Mouse (Mus musculus): Measurements from ENCODE around the gene Tmem206. TPM values are rescaled to one million over a fixed set of nuclear protein-coding genes. Genes with fewer than 3 reads are reported as not detected.

The Tmem206 gene
- total RNA-seq, 2 experiments from 2014 or later = 1.2 to 1.4 TPM

GRCm38 (mm10) chr1:191295784-191296183, 29.9 kb upstream of the Tmem206 start:
- Histone ChIP-seq H3K4me3 (no peak overlapping the region), H3K27ac (peak overlapping the region; percentile 50; the same call in 1 of the 2 replicates)
- intact Hi-C loops (cut with DNase I) = no loop called here
- TF ChIP-seq CTCF (IDR thresholded peaks at IDR 0.05) = no peak
- DNase-seq = no peak

GRCm38 (mm10) chr1:191296445-191296844, 29.3 kb upstream of the Tmem206 start:
- intact Hi-C loops (cut with DNase I) = no loop called here
- peak; percentile 72 for DNase-seq
- H3K27ac ChIP-seq = peak overlapping the region; percentile 50
- TF ChIP-seq CTCF (IDR thresholded peaks at IDR 0.05) = no peak
- peak overlapping the region; percentile 17; the same call in 1 of the 2 replicates for H3K4me3 ChIP-seq

GRCm38 (mm10) chr1:191298304-191298703, 27.4 kb upstream of the Tmem206 start:
- no peak for TF ChIP-seq CTCF (IDR thresholded peaks at IDR 0.05)
- intact Hi-C loops (cut with DNase I) = no loop called here
- Histone ChIP-seq H3K4me3 (no peak overlapping the region), H3K27ac (peak overlapping the region; percentile 89)
- no peak for DNase-seq

- TF ChIP-seq CTCF (IDR thresholded peaks at IDR 0.05) = peak; percentile 69
- intact Hi-C loops (cut with DNase I) = no loop called here
- Histone ChIP-seq H3K27ac (peak overlapping the region; percentile 89), H3K4me3 (peak overlapping the region; percentile 33)
- DNase-seq = peak; percentile 72
Measured at GRCm38 (mm10) chr1:191299215-191299942, 26.3 kb upstream of the Tmem206 start.

- no peak for TF ChIP-seq CTCF (IDR thresholded peaks at IDR 0.05)
- peak overlapping the region; percentile 82 for H3K27ac ChIP-seq
- no peak overlapping the region for H3K4me3 ChIP-seq
- intact Hi-C loops (cut with DNase I) = no loop called here
- DNase-seq = peak; percentile 63
Measured at GRCm38 (mm10) chr1:191301903-191302302, 23.8 kb upstream of the Tmem206 start.

- no peak for TF ChIP-seq CTCF (IDR thresholded peaks at IDR 0.05)
- DNase-seq = no peak
- H3K4me3 ChIP-seq = no peak overlapping the region
- intact Hi-C loops (cut with DNase I) = no loop called here
- H3K27ac ChIP-seq = no peak overlapping the region
Measured at GRCm38 (mm10) chr1:191303736-191304135, 22.0 kb upstream of the Tmem206 start.

- intact Hi-C loops (cut with DNase I) = no loop called here
- DNase-seq = no peak
- Histone ChIP-seq H3K27ac (no peak overlapping the region), H3K4me3 (no peak overlapping the region)
- TF ChIP-seq CTCF (IDR thresholded peaks at IDR 0.05) = no peak
Measured at GRCm38 (mm10) chr1:191304216-191304615, 21.5 kb upstream of the Tmem206 start.

GRCm38 (mm10) chr1:191305610-191306009, 20.1 kb upstream of the Tmem206 start:
- H3K27ac ChIP-seq = no peak overlapping the region
- TF ChIP-seq CTCF (IDR thresholded peaks at IDR 0.05) = peak; percentile 41
- intact Hi-C loops (cut with DNase I) = no loop called here

GRCm38 (mm10) chr1:191306316-191306715, 19.4 kb upstream of the Tmem206 start:
- no peak for TF ChIP-seq CTCF (IDR thresholded peaks at IDR 0.05)
- intact Hi-C loops (cut with DNase I) = no loop called here
- no peak for DNase-seq
- Histone ChIP-seq H3K27ac (no peak overlapping the region), H3K4me3 (no peak overlapping the region)

More at GRCm38 (mm10) chr1:191305610-191306009, 20.1 kb upstream of the Tmem206 start:
- H3K4me3 ChIP-seq = no peak overlapping the region
- DNase-seq = no peak

GRCm38 (mm10) chr1:191307766-191308455, 17.8 kb upstream of the Tmem206 start:
- TF ChIP-seq CTCF (IDR thresholded peaks at IDR 0.05) = peak; percentile 52
- intact Hi-C loops (cut with DNase I) = no loop called here
- no peak overlapping the region for H3K4me3 ChIP-seq
- no peak for DNase-seq
- no peak overlapping the region for H3K27ac ChIP-seq

- H3K27ac ChIP-seq = peak overlapping the region; percentile 92
- intact Hi-C loops (cut with DNase I) = loop anchor here (5.0 kb wide), 2 partner anchors 36 to 511 kb away; partner anchors contain the start of gene Nek2
Measured at GRCm38 (mm10) chr1:191311296-191311898, 14.3 kb upstream of the Tmem206 start.

GRCm38 (mm10) chr1:191312513-191312941, 13.2 kb upstream of the Tmem206 start:
- Histone ChIP-seq H3K27ac (peak overlapping the region; percentile 92), H3K4me3 (peak overlapping the region; percentile 78)
- peak; percentile 90 for TF ChIP-seq CTCF (IDR thresholded peaks at IDR 0.05)
- peak; percentile 88 for DNase-seq
- intact Hi-C loops (cut with DNase I) = loop anchor here (2.0 to 5.0 kb wide), 3 partner anchors 35 to 510 kb away; partner anchors contain the start of gene Nek2

More at GRCm38 (mm10) chr1:191311296-191311898, 14.3 kb upstream of the Tmem206 start:
- TF ChIP-seq CTCF (IDR thresholded peaks at IDR 0.05) = no peak
- DNase-seq = peak; percentile 66
- no peak overlapping the region for H3K4me3 ChIP-seq
